Mouse (Mus musculus): Measurements from ENCODE around the gene Nkain2.
A peak's percentile ranks its signal among the peaks of the same experiment; 100 is the strongest.
"Not testable (repeated sequence)": the region's sequence is repeated elsewhere in the genome, so short reads cannot be mapped to it uniquely, and the experiment has no call there.

Gene Nkain2

GRCm38 (mm10) chr10:32889652-32890506, at the start of gene Nkain2:
Nkain2 (minus strand) TSS chr10:32890462.
- DNase-seq: peak; percentile 11 to 34

- DNase-seq: no peak
These were observed 49.6 kb upstream of the Nkain2 start for GRCm38 (mm10) chr10:32939853-32940252.

GRCm38 (mm10) chr10:32895093-32895492, 4.8 kb upstream of the Nkain2 start:
- DNase-seq: peak in 1 of 2 experiments; percentile 3

- peak; percentile 56 to 59 for DNase-seq
These were observed 357 bp upstream of the Nkain2 start for GRCm38 (mm10) chr10:32890507-32891131.

- DNase-seq: no peak
These were observed 8.3 kb downstream of the Nkain2 start for GRCm38 (mm10) chr10:32881977-32882376.

GRCm38 (mm10) chr10:32870691-32871406, 19.4 kb downstream of the Nkain2 start:
- no peak for DNase-seq

GRCm38 (mm10) chr10:32869541-32869940, 20.7 kb downstream of the Nkain2 start:
- no peak for DNase-seq

- no peak for DNase-seq
These were observed 74.9 kb downstream of the Nkain2 start for GRCm38 (mm10) chr10:32815210-32815883.

GRCm38 (mm10) chr10:32796215-32796614, 94.0 kb downstream of the Nkain2 start:
- DNase-seq: no peak

- DNase-seq: no peak
These were observed 99.7 kb downstream of the Nkain2 start for GRCm38 (mm10) chr10:32790541-32790940.

GRCm38 (mm10) chr10:32782732-32783359, 107.4 kb downstream of the Nkain2 start:
- no peak for DNase-seq

- DNase-seq: no peak
These were observed 151.3 kb downstream of the Nkain2 start for GRCm38 (mm10) chr10:32738989-32739388.

- not testable (repeated sequence) for DNase-seq
These were observed 183.7 kb downstream of the Nkain2 start for GRCm38 (mm10) chr10:32706579-32706978.

- no peak for DNase-seq
These were observed 193.6 kb downstream of the Nkain2 start for GRCm38 (mm10) chr10:32696661-32697060.

GRCm38 (mm10) chr10:32684548-32684947, 205.7 kb downstream of the Nkain2 start:
- no peak for DNase-seq

- DNase-seq: no peak
These were observed 250.0 kb downstream of the Nkain2 start for GRCm38 (mm10) chr10:32640256-32640655.

- DNase-seq: no peak
These were observed 251.1 kb downstream of the Nkain2 start for GRCm38 (mm10) chr10:32639173-32639572.

GRCm38 (mm10) chr10:32631043-32631442, 259.2 kb downstream of the Nkain2 start:
- DNase-seq: no peak

- DNase-seq: no peak
These were observed 285.8 kb downstream of the Nkain2 start for GRCm38 (mm10) chr10:32604448-32604847.

- no peak for DNase-seq
These were observed 287.5 kb downstream of the Nkain2 start for GRCm38 (mm10) chr10:32602798-32603197.

- no peak for DNase-seq
These were observed 295.3 kb downstream of the Nkain2 start for GRCm38 (mm10) chr10:32594998-32595397.

- no peak for DNase-seq
These were observed 313.0 kb downstream of the Nkain2 start for GRCm38 (mm10) chr10:32577276-32577580.
